Mouse (Mus musculus): ENCODE data around the gene Hnrnpm.
"Not testable (repeated sequence)": the region's sequence is repeated elsewhere in the genome, so short reads cannot be mapped to it uniquely, and the experiment has no call there.

The Hnrnpm gene

DNA sequence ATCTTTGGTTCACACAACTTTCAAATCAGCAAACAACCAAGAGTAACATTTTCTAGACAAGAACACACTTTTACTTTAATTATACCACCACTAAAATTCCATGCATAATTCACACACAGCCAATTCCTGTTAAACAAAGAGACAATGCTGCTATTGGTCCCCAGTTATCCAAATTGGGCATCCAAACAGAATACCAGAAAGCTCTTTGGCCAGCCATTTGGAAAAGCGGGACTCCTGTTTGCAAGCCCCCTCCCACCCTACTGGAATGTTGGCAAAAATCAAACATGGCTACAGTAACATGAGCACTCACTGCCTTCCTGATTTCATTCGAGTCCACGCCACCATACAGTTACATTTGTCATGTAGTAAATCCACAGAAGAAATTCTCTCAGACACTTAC lies 17.0 kb downstream of the Hnrnpm start:
- no peak for DNase-seq (ENCODE audit: low spot score)

- no peak for DNase-seq (ENCODE audit: low spot score)
These were observed 19.8 kb downstream of the Hnrnpm start for GRCm38 (mm10) chr17:33666813-33667212.

DNA sequence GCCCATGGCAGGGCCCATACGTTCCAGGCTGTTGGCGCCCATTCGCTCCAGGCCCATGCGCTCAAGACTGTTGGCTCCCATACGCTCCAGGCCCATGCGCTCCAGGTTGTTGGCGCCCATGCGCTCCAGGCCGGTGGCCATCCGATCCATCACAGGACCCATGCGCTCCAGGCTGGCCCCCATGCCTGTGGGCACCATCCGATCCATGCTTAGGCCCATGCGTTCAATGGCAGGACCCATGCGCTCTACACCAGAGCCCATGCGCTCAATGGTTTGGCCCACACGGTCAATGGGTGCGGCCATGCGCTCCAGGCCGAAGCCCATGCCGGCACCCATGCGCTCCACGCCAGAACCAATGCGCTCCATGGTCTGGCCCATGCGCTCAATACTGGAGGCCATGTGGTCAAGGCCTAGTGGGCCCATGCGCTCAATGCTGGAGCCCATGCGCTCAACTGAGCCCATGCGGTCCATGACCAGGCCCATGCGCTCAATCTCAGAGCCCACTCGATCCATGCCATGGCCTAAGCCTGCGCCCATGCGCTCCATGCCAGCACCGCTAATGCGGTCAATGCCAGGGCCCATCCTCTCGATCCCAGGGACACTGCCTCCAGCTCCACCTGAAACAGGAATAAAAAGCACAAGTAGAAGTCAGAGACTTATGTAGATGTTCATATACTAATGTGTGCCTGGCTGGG lies 36.7 kb downstream of the Hnrnpm start:
- no peak for DNase-seq (ENCODE audit: low spot score)

GRCm38 (mm10) chr17:33645073-33645472 lies 41.6 kb downstream of the Hnrnpm start:
- no peak for DNase-seq (ENCODE audit: low spot score)

DNA sequence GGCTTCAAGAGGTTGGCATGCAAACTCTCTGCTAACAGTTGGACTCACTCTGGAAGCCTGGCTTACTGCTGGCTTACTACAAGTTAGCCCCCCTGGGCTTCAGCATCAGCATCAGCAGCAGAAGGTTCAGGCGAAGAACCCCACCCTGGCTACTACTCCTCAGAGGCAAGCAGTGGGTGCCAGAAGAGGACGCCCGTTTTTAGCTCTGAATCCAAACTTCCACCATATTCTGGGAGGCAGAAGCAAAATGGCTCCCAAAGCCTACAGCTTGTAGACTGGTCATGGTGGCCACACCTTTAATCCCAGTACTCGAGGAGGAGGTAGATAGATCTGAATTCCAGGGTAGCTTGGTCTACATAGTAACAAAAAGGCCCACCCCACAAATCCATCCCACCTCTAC lies 42.6 kb downstream of the Hnrnpm start:
- DNase-seq (ENCODE audit: low spot score), result no peak

DNA sequence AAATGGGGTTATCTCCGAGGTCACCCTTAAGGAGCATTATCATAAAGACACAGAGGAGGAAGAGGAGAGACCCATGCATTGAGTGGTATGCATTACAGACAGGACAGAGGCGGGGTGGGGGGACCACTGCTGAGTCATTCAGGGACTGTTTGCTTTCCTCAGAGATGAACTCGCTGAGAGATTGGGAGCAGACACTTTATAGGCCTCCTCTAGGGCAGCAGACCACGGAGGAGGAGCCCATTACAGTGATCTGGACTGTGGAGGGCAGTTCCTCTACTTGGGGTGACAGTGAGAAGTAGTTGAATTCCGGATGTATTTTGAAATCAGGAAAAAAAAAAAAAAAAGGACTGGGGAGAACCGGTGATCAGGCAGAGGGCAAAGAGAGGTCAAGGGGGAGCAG lies 46.9 kb downstream of the Hnrnpm start:
- DNase-seq (ENCODE audit: low spot score), result no peak

- DNase-seq (ENCODE audit: low spot score), result no peak
These were observed 49.0 kb downstream of the Hnrnpm start, which contains the start of gene Pram1 for GRCm38 (mm10) chr17:33637516-33638276. Gene Pram1, plus strand, starts transcription at chr17:33638056.

- DNase-seq (ENCODE audit: low spot score), result no peak
These were observed 49.6 kb downstream of the Hnrnpm start for GRCm38 (mm10) chr17:33637038-33637437.

DNA sequence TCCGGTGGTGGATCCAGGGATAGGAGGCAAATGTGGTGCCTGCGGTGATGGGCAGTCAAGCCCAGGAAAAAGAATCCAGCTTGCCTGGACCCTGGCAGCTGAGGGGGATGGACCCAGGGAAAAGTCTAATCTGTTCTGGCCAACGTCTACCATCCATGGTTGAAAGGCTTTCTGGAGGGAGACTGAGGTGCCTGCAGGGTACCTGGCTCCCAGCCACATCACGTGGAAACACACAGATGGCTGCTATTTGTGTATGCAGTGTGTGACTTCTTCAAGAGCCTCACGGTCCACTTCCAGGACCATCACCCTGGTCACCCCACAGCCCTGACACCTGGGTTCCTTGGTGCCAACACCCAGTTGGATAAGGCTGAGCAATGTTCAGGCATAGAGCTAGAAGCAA lies 54.9 kb downstream of the Hnrnpm start:
- no peak for DNase-seq (ENCODE audit: low spot score)

GRCm38 (mm10) chr17:33631236-33631635 lies 55.4 kb downstream of the Hnrnpm start:
- no peak for DNase-seq (ENCODE audit: low spot score)

- no peak for DNase-seq (ENCODE audit: low spot score)
These were observed 56.3 kb downstream of the Hnrnpm start for GRCm38 (mm10) chr17:33630171-33630895.

DNA sequence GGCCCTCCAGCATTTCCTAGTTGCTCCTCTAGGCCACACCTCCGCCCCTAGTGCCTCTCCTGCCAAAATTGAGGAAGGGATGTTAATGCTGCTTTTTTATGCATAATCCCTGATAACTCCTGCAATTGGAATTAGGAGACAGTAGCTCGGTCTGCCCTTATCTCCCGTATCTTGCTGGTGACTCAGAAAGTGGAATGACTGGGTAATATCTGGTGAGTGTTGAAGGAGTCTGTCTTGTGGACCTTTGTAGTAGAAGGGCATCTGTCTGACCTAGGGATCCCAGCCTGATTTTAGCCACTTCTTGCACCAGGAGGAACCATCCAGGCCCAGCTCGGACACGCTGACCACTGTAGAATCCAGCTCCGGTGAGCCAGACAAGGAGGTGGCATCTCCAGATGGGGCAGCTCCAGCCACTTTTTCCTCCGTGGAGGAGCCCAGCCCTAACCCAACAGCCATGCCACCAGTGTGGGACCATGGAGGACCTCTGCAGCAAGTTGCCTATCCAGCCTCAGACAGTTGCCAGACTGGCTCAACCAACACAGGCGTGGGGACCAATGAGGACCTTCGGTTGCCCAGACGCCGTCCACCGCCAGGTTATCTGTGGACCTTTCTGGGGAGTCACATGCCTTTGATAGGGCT lies 57.1 kb downstream of the Hnrnpm start:
- DNase-seq (ENCODE audit: low spot score), result no peak

GRCm38 (mm10) chr17:33628621-33629486 lies 57.8 kb downstream of the Hnrnpm start, which contains the start of gene Zfp414:
Gene Zfp414, plus strand, starts transcription at chr17:33629090.
- peak; percentile 90 for DNase-seq (ENCODE audit: low spot score)

- DNase-seq (ENCODE audit: low spot score), result no peak
These were observed 59.4 kb downstream of the Hnrnpm start for GRCm38 (mm10) chr17:33627281-33627680.

- DNase-seq (ENCODE audit: low spot score), result not testable (repeated sequence)
These were observed 72.9 kb downstream of the Hnrnpm start for GRCm38 (mm10) chr17:33613726-33614125.

GRCm38 (mm10) chr17:33610548-33610947 lies 76.1 kb downstream of the Hnrnpm start:
- no peak for DNase-seq (ENCODE audit: low spot score)

GRCm38 (mm10) chr17:33607273-33607672 lies 79.4 kb downstream of the Hnrnpm start:
- DNase-seq (ENCODE audit: low spot score), result no peak

GRCm38 (mm10) chr17:33601947-33602346 lies 84.7 kb downstream of the Hnrnpm start:
- no peak for DNase-seq (ENCODE audit: low spot score)

DNA sequence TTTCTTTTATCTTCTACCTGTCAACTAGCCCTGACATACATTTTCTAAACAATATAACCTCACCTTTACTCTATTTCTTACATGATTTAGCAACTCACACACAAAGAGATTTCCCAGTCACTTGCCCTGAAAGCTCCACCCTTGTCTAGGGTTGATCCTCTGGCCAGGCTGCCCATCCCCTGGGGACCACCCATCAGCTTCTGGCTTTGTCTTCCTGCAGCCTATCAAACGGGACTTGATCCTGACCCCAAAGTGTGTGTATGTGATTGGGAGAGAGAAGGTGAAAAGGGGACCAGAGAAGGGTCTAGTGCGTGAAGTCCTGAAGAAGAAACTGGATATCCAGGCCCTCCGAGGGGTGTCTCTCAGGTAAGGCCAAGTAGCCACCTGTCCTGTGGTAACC lies 85.8 kb downstream of the Hnrnpm start:
- no peak for DNase-seq (ENCODE audit: low spot score)

GRCm38 (mm10) chr17:33599836-33600475 lies 86.7 kb downstream of the Hnrnpm start:
- no peak for DNase-seq (ENCODE audit: low spot score)

DNA sequence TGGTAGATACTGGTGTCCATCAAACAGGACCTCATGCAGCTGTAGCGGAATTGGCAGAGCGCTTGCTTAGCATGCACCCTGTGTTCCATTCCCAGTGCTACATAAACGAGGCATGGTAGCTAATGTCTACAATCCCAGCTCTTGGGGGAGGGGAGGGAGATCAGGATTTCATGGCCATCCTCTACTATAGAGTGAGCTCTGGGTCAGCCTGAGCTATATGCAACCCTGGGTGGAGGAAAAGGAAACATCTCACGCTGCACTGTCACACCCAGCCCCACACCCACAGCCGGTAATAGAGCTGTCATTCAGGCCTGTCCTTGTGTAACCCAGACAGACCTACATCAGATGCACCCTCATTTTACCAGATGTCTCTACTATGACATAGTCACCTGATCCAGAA lies 88.2 kb downstream of the Hnrnpm start:
- DNase-seq (ENCODE audit: low spot score), result no peak

Measured in T-cell, adult 2 months (primary cell).